Mouse (Mus musculus) urinary bladder, postnatal 25 days (tissue): ENCODE data around the gene Fbxw9.

Source experiments
- DNase-seq: peaks from one replicate; pipeline ENCODE4 v3.0.0; 2022; ENCODE audit warnings: low spot score

Fbxw9 gene

DNA sequence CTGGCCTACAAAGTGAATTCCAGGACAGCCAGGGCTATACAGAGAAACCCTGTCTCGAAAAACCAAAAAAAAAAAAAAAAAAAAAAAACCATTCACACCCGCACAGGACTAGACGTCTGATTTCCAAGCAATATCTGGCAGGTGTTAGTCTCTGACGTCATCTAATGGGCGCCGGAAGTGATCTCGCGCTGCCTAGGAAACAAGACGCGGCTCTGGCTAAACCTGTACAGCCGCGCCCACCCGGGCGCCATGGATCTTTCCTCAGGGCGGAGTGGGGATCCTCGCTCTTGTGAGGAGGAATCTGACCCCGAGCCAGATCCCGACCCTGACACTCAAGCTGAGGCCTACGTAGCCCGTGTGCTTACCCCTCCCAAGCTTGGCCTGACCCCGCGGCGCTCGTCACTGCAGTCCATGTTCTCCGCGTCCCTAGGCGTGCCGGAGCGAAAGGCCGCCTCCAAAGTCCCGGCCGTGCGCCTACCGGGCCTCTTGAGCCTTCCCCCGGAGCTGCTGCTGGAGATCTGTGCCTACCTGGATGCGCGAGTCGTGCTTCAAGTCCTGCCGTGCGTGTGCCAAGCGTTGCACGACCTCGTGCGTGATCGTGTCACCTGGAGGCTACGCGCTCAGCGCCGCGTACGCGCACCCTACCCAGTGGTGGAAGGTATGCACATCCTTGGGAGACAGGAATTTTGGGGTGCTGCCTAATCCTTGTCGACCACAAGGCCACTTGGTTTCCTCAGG is at the start of gene Fbxw9:
Gene Fbxw9 (plus strand): TSS at position 177 of the 738 bp plus-strand sequence.
- DNase-seq, result peak; percentile 85

DNA sequence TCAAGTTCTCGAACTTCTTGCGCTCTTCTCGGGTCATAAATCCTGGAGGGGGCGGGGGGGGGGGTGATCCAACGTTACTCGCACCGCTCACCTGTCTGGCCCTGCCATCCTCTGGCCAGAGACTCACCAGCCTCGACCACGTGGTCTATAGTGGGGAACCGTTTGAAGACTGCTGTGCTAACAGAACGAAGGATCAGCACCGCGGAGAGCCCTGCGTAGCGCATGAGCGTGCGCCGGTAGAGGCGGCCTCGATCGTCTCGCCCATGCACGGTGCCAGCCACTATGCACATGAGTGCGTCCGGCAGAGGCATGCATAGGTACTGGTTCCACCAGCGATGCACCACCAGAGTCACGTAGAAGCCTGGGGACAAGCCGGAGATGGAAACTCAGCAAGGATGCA is 48.6 kb upstream of the Fbxw9 start:
- no peak for DNase-seq

DNA sequence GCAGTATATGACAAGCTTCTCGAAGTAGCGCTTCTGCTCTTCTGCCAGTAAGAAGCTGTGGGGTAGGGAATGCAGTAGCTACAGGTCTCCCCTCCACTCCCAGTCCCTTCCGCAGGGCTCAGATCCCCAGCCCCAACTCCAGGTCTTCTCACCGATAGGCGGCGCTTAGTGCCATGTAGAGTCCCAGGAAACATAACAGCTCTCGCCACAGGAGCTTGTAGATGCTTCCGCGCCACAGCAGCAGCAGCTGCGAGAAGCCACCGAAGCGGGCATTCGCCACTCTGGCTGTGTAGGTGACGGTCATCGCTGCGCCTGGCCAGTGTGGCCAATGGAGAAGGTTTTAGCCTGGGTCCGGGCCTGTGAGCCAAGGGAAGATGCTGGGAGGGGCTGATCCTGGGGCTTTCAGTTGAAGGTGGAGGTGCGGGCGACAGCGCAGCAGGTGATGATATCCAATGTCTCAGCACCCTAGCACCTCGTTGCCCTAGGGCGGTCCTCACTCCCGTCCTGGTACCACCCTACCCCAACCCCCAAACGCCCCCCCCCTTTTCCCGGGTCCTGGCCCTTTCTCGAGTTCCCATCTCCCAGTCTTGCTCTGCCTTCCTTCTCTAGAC is 46.5 kb upstream of the Fbxw9 start:
- DNase-seq, result peak; percentile 67

DNA sequence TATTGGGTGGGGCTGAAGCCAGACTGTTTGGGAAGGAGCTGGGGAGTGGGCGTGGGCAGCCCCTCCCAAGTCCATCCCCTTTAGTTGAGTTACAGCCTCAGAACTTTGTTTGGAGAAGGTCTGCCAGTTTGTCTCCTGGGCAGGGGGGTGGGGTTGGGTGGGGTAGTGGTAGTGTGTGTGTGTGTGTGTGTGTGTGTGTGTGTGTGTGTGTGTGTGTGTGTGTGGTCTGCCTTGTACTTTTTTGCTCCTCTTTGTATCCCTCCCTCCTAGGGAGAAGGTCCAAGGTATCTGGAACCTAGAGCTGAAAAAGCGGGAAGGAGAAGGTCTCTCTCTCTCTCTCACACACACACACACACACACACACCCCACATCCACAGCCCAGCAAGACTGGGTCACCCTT is 45.4 kb upstream of the Fbxw9 start, which contains the start of gene Best2:
Gene Best2 (minus strand): TSS at position 101 of the 400 bp plus-strand sequence.
- DNase-seq, result no peak

- no peak for DNase-seq
Observed at GRCm38 (mm10) chr8:85016724-85017123, 43.1 kb upstream of the Fbxw9 start.

- DNase-seq, result no peak
Observed at GRCm38 (mm10) chr8:85017209-85017608, 42.6 kb upstream of the Fbxw9 start.

DNA sequence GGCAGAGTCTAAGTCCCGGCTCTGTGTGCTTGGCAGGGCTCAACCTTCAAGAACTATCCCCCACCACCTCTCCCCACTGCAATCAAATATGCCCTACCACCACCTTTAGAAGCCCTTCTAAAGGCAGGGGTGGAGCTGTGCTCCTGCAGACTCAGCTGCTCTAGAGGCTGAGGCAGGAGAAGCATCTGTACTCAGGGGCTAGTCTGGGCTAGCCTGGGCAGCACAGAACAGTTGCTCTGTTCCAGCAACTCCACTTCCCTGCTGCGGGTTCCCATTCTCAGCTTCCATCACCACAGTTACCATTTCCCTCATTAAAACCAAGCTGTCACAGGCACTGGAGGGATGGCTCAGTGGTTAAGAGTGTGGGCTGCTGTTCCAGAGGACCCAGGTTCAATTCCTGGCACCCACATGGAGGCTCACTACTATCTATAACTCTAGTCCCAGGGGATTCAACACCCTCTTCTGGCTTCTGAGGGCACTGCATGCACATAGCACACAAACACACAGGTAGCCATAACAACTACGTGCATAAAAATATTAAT is 38.3 kb upstream of the Fbxw9 start:
- DNase-seq, result no peak

DNA sequence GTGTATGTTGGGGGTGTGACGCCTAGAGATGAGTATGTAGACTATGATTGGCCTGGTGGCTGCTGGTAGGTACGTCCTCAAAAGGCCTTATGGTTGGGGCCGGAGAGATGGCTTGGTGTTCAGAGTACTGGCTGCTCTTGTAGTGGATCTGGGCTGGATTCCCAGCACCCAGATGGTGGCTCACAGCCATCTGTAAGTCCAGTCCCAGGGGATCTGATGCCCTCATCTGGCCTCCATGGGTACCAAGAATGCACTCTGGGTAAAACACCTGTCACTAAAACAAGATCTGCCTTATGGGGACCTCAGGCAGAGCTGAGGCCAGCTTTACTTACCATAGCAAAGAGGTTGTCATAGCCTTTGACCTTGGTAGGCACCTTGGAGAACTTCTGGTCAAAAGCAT is 36.0 kb upstream of the Fbxw9 start:
- DNase-seq, result no peak

DNA sequence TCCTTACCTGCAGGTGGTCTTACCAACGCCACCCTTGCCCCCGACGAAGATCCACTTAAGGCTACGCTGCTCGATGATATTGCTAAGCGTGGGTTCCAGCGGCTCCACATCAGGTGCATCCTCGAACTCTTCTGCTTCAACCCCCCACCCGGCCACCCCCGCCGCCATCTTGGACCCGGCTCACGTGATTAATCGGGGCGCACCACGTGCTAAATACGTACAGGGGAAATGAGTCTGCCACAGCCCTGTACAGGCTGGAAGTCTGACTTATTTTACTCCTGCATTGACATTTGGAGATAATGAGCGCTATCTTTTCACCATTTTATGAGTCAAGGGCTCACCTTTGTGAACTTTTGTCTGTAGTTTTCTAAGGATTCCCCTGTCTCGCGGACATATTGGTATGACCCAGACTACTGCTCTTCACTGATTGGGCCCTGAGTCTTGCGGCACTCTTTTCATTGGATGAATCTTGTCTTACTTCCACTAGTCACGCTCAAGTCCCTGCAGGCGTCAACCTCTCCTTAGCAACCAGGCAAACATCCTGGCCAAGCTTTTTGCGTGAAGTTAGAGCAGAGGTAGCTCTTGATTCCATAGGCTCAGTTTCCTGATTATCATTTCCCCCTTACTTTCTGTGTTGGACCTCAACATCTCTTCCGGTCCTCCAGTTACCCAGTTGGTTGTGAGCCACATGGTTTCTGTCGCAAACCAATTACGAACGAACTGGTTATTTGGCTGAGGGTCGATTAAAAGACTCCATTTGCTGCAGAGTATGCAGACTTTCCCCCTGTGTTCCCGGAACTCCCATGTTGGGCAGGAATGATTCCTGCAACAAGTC is 34.5 kb upstream of the Fbxw9 start, which contains the start of gene Asna1:
Gene Asna1 (minus strand): TSS at position 184 of the 835 bp plus-strand sequence.
- DNase-seq, result peak; percentile 69

GRCm38 (mm10) chr8:85026670-85027515 is 33.0 kb upstream of the Fbxw9 start, which contains the start of gene Trir:
TSS of gene Trir (plus strand) at chr8:85026823.
- peak; percentile 94 for DNase-seq

GRCm38 (mm10) chr8:85027516-85027855 is 32.4 kb upstream of the Fbxw9 start:
- DNase-seq, result no peak

GRCm38 (mm10) chr8:85027922-85028321 is 31.9 kb upstream of the Fbxw9 start:
- no peak for DNase-seq

GRCm38 (mm10) chr8:85029271-85029670 is 30.6 kb upstream of the Fbxw9 start:
- DNase-seq, result no peak

GRCm38 (mm10) chr8:85032622-85033311 is 27.1 kb upstream of the Fbxw9 start:
- DNase-seq, result no peak

- DNase-seq, result no peak
Observed at GRCm38 (mm10) chr8:85033867-85034266, 26.0 kb upstream of the Fbxw9 start.

GRCm38 (mm10) chr8:85034764-85035163 is 25.1 kb upstream of the Fbxw9 start:
- DNase-seq, result peak; percentile 58

- DNase-seq, result no peak
Observed at GRCm38 (mm10) chr8:85035165-85035727, 24.6 kb upstream of the Fbxw9 start.

DNA sequence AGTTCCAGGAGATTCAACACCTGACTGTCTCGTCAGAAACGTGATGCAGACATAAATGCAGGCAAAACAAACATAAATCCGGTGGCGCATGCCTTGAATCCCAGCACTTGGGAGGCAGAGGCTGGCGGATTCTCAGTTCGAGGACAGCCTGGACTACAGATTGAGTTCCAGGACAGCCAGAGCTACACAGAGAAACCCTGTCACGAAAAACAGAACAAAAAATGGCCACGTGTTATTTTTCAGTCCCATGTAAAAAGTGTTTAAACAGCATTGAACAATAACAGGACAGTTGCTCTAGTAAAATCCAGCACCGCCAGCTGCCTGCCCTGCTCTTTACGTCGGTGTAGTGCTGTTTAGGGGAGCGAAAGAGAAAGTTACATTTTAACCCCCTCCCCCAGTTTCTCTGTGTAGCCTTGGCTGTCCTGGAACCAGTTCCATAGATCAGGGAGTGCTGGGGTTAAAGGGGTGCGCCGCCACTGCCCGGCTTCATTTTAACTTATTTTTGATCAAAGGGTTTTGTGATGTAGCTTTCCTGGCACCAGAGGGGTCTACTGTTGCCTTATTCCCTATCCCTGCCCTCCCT is 24.0 kb upstream of the Fbxw9 start:
- DNase-seq, result no peak

GRCm38 (mm10) chr8:85036381-85036717 is 23.5 kb upstream of the Fbxw9 start:
- DNase-seq, result no peak

DNA sequence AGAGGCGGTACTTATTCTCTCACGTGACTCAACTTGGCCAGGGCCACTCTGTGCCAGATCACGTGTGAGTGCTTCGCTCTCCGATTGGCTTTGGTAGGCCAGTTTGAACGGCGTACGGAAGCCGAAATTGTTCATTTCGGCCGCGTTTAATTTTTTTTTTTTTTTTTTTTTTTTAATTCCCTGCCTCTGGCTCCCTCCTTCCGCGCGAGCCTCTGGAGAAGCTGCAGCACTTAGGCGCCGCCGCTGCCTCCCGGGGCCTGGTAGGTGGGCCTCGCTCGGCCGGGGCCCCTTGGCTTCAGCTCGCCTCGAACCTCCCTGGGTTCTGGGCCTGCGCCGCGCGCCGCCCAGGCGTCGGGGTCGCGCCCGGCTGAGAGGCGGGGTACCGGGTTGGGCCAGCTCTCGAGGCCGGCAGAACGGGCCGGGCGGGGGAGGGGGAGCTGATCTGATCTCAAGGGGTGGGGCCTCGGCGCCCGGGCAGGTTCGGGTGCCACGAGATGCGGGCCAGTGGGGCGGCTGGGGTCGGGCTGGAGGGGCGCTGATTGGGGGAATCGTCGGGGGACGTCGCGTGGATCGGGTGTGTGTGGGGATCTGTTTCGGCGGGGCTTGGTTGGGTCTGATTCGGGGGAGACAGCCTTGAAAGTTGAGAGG is 23.0 kb upstream of the Fbxw9 start, which contains the start of gene Tnpo2:
Gene Tnpo2 (plus strand): TSS at position 198 of the 648 bp plus-strand sequence.
- peak; percentile 85 for DNase-seq
